Mouse (Mus musculus): ENCODE measurements around the gene Slc25a21. TPM values are rescaled to one million over a fixed set of nuclear protein-coding genes. Genes with fewer than 3 reads are reported as not detected.

Slc25a21 gene
- total RNA-seq, 1 experiment from 2014 or later, result 2.1 TPM

- no peak for DNase-seq
Measured at GRCm38 (mm10) chr12:56767474-56767873, 429.8 kb downstream of the Slc25a21 start.

GRCm38 (mm10) chr12:56737104-56737503, 460.2 kb downstream of the Slc25a21 start:
- DNase-seq, result no peak

- no peak for DNase-seq
Measured at GRCm38 (mm10) chr12:56727631-56728030, 469.6 kb downstream of the Slc25a21 start.

GRCm38 (mm10) chr12:56718707-56719051, 478.6 kb downstream of the Slc25a21 start:
- no peak for DNase-seq

- DNase-seq, result no peak
Measured at GRCm38 (mm10) chr12:56717971-56718706, 479.1 kb downstream of the Slc25a21 start.

- no peak for DNase-seq
Measured at GRCm38 (mm10) chr12:56701004-56701403, 496.3 kb downstream of the Slc25a21 start.

GRCm38 (mm10) chr12:56699915-56700900, 497.1 kb downstream of the Slc25a21 start:
- DNase-seq, result no peak

- DNase-seq, result no peak
Measured at GRCm38 (mm10) chr12:56699351-56699750, 497.9 kb downstream of the Slc25a21 start.

- no peak for DNase-seq
Measured at GRCm38 (mm10) chr12:56698191-56698980, 498.9 kb downstream of the Slc25a21 start.

GRCm38 (mm10) chr12:56697785-56698184, 499.5 kb downstream of the Slc25a21 start:
- no peak for DNase-seq

GRCm38 (mm10) chr12:56697011-56697740, 500.1 kb downstream of the Slc25a21 start:
- no peak for DNase-seq

- no peak for DNase-seq
Measured at GRCm38 (mm10) chr12:56696174-56697010, 500.9 kb downstream of the Slc25a21 start.

- peak; percentile 81 for DNase-seq
Measured at GRCm38 (mm10) chr12:56695358-56696173, 501.7 kb downstream of the Slc25a21 start.

GRCm38 (mm10) chr12:56694936-56695335, 502.3 kb downstream of the Slc25a21 start:
- no peak for DNase-seq

GRCm38 (mm10) chr12:56694361-56694760, 502.9 kb downstream of the Slc25a21 start:
- no peak for DNase-seq

- DNase-seq, result no peak
Measured at GRCm38 (mm10) chr12:56693411-56694098, 503.7 kb downstream of the Slc25a21 start.

- no peak for DNase-seq
Measured at GRCm38 (mm10) chr12:56692536-56692935, 504.7 kb downstream of the Slc25a21 start.

- no peak for DNase-seq
Measured at GRCm38 (mm10) chr12:56691427-56692079, 505.7 kb downstream of the Slc25a21 start, which contains the start of gene Pax9. Gene Pax9 (plus strand): TSS chr12:56691767.
